Mouse (Mus musculus) activated CD4-positive, CD25-positive, alpha-beta regulatory T cell, adult 4 months (primary cell): ENCODE results near the gene Dok3. TPM values are rescaled to one million over a fixed set of nuclear protein-coding genes. Genes with fewer than 3 reads are reported as not detected.

Experiments
- ATAC-seq: one replicate; pipeline ENCODE4 v1.8.0; 2017
- polyA plus RNA-seq, 2 experiments: library from polyadenylated mRNA; unstranded; fragments of 100-300 nt; shearing (Covaris generic); gene quantifications; one replicate each; pipeline ENCODE4 v1.2.1; 2017

Gene Dok3
- polyA plus RNA-seq, 2 experiments from 2014 or later: 2.7 TPM; not detected in 1

DNA sequence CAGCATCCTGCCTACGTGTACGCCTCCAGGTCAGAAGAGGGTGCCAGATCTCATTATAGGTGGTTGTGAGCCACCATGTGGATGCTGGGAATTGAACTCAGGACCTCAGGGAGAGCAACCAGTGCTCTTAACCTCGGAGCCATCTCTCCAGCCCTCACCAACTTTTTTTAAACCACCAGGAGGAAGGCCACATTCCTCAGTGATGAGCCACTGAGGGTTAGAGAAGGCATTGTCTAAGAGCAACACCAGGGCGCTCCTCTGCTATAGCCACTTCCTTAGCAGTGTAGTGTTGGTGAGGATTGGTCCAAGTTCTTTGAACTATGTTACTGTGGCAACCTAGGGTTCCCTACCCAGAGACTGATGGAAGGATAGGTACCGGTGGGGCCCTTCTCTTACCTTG, 53.3 kb downstream of the Dok3 start:
- no peak for ATAC-seq

- ATAC-seq: no peak
Observed at GRCm38 (mm10) chr13:55474621-55475069, 54.5 kb downstream of the Dok3 start.

- no peak for ATAC-seq
Observed at GRCm38 (mm10) chr13:55473961-55474360, 55.1 kb downstream of the Dok3 start.

Other genes starting within 250 kb of the Dok3 start
- gene Prelid1, start 208.8 kb downstream of the Dok3 start, polyA plus RNA-seq: 100 to 1,000 TPM; 282 to 313 TPM
- 10 to 100 TPM; 10.3 to 13.3 TPM for gene Rab24, start 207.3 kb downstream of the Dok3 start, polyA plus RNA-seq
- 10 to 100 TPM in 1 of 2 experiments, 1 to 10 TPM in 1; 9.2 to 12.4 TPM for gene Mxd3, start 199.5 kb downstream of the Dok3 start, polyA plus RNA-seq
- 10 to 100 TPM; 46.7 to 58.6 TPM for gene Lman2, start 166.5 kb downstream of the Dok3 start, polyA plus RNA-seq
- gene Rgs14, start 159.6 kb downstream of the Dok3 start, polyA plus RNA-seq: 10 to 100 TPM; 51.5 to 69.6 TPM
- not detected for gene Slc34a1, start 131.1 kb downstream of the Dok3 start, polyA plus RNA-seq
- gene Pfn3, start 114.1 kb downstream of the Dok3 start, polyA plus RNA-seq: not detected
- gene F12, start 102.5 kb downstream of the Dok3 start, polyA plus RNA-seq: not detected
- 10 to 100 TPM; 38.6 to 43.6 TPM for gene Grk6, start 84.2 kb downstream of the Dok3 start, polyA plus RNA-seq
- gene Prr7, start 65.0 kb downstream of the Dok3 start, polyA plus RNA-seq: not detected
- gene Dbn1, start 41.2 kb downstream of the Dok3 start, polyA plus RNA-seq: under 1 TPM in 1 of 2 experiments, not detected in 1; 0.25 TPM
- gene Pdlim7, start 15.6 kb downstream of the Dok3 start, polyA plus RNA-seq: 10 to 100 TPM in 1 of 2 experiments, 1 to 10 TPM in 1; 7.4 to 14.4 TPM
- gene Ddx41, start 7.4 kb upstream of the Dok3 start, polyA plus RNA-seq: 10 to 100 TPM; 46.8 to 54.5 TPM
- 10 to 100 TPM; 21.6 to 26.7 TPM for gene Fam193b, start 41.8 kb upstream of the Dok3 start, polyA plus RNA-seq
- gene Tmed9, start 44.4 kb upstream of the Dok3 start, polyA plus RNA-seq: 100 to 1,000 TPM; 152 to 296 TPM
- gene B4galt7, start 70.6 kb upstream of the Dok3 start, polyA plus RNA-seq: 10 to 100 TPM; 24.5 to 30.2 TPM
- gene Caml, start 93.7 kb upstream of the Dok3 start, polyA plus RNA-seq: 10 to 100 TPM; 31.7 to 39.9 TPM
- gene Ddx46, start 105.7 kb upstream of the Dok3 start, polyA plus RNA-seq: 10 to 100 TPM; 59.1 to 64.8 TPM
- gene B230219D22Rik, start 163.8 kb upstream of the Dok3 start, polyA plus RNA-seq: 10 to 100 TPM; 12.9 to 15.2 TPM
- gene Txndc15, start 185.4 kb upstream of the Dok3 start, polyA plus RNA-seq: 10 to 100 TPM; 31.4 to 31.5 TPM
- 10 to 100 TPM; 11.9 to 15.1 TPM for gene Pcbd2, start 198.1 kb upstream of the Dok3 start, polyA plus RNA-seq